Mouse (Mus musculus) hematopoietic stem cell, adult 5-6 weeks (primary cell): ENCODE measurements around the gene Dcxr. TPM values are rescaled to one million over a fixed set of nuclear protein-coding genes. Genes with fewer than 3 reads are reported as not detected.

ENCODE experiments used
- ATAC-seq, 2 experiments: fragments of 125-278 bp in 1 of 2; replicated peaks in 1 of 2; 2 replicates each; pipeline ENCODE4 v1.8.0; 2016 to 2017; ENCODE audit warnings: inconsistent platforms in 2 of 2, mild to moderate bottlenecking in 2 of 2, moderate number of reproducible peaks in 2 of 2, low read depth in 1 of 2, moderate TSS enrichment in 1 of 2; ENCODE audit not compliant: low FRiP score in 2 of 2, poor library complexity in 2 of 2, severe bottlenecking in 2 of 2, insufficient read depth in 1 of 2, low TSS enrichment in 1 of 2
- total RNA-seq: library from RNA; stranded (forward); fragments of 172-1452, 232-1000 nt; gene quantifications from 2 replicates; pipeline ENCODE4 v1.2.3, GENCODE M21; 2017

The Dcxr gene
- total RNA-seq, 1 experiment from 2014 or later = 12.5 TPM

- no peak for ATAC-seq
Measured at GRCm38 (mm10) chr11:120714546-120714945, 12.5 kb downstream of the Dcxr start.

GRCm38 (mm10) chr11:120713580-120714518 lies 13.2 kb downstream of the Dcxr start, which contains the start of the genes Cenpx and Lrrc45:
Gene Cenpx, minus strand, starts transcription at chr11:120713738.
Gene Lrrc45, plus strand, starts transcription at chr11:120713925.
- peak; percentile 94 to 97 for ATAC-seq

GRCm38 (mm10) chr11:120712771-120713568 lies 14.1 kb downstream of the Dcxr start:
- ATAC-seq = peak; percentile 17 to 30; a peak in 2 of 4 replicates

- ATAC-seq = no peak
Measured at GRCm38 (mm10) chr11:120711980-120712604, 15.0 kb downstream of the Dcxr start.

- ATAC-seq = no peak
Measured at GRCm38 (mm10) chr11:120710672-120711071, 16.4 kb downstream of the Dcxr start.

GRCm38 (mm10) chr11:120709551-120709950 lies 17.5 kb downstream of the Dcxr start:
- no peak for ATAC-seq

- no peak for ATAC-seq
Measured at GRCm38 (mm10) chr11:120707969-120708368, 19.1 kb downstream of the Dcxr start.

- no peak for ATAC-seq
Measured at GRCm38 (mm10) chr11:120707225-120707624, 19.9 kb downstream of the Dcxr start.

- ATAC-seq = no peak
Measured at GRCm38 (mm10) chr11:120706120-120706519, 21.0 kb downstream of the Dcxr start.

GRCm38 (mm10) chr11:120704486-120705325 lies 22.4 kb downstream of the Dcxr start:
- ATAC-seq = no peak

- no peak for ATAC-seq
Measured at GRCm38 (mm10) chr11:120703696-120704454, 23.2 kb downstream of the Dcxr start.

GRCm38 (mm10) chr11:120697741-120698140 lies 29.3 kb downstream of the Dcxr start:
- ATAC-seq = no peak

- ATAC-seq = no peak
Measured at GRCm38 (mm10) chr11:120696568-120696967, 30.5 kb downstream of the Dcxr start.

GRCm38 (mm10) chr11:120695641-120696040 lies 31.4 kb downstream of the Dcxr start:
- no peak for ATAC-seq

GRCm38 (mm10) chr11:120695184-120695583 lies 31.9 kb downstream of the Dcxr start:
- no peak for ATAC-seq

GRCm38 (mm10) chr11:120693461-120693860 lies 33.6 kb downstream of the Dcxr start:
- no peak for ATAC-seq
